Mouse (Mus musculus): ENCODE results near the gene Cd86.

- TF ChIP-seq POLR2A (IDR thresholded peaks at IDR 0.05; ENCODE audit: insufficient read depth, low read depth, low read length) = no peak
- no peak for TF ChIP-seq CTCF (IDR thresholded peaks at IDR 0.05; ENCODE audit: insufficient read depth, low read depth, low read length)
These were observed 24.9 kb downstream of the Cd86 start for GRCm38 (mm10) chr16:36640993-36641392.

All from olfactory bulb, adult 2 months (tissue).